Mouse (Mus musculus) CH12.LX (cell line): ENCODE measurements around the gene Rad17.

ENCODE experiments used
- CHD2 ChIP-seq: IDR thresholded peaks from 2 replicates; pipeline ENCODE4 v1.6.1; 2011; ENCODE audit warnings: low read length, improper control_type of control experiment
- E2F4 ChIP-seq: IDR thresholded peaks from 2 replicates; pipeline ENCODE4 v1.6.1; 2011; ENCODE audit warnings: low read depth, low read length, improper control_type of control experiment; ENCODE audit not compliant: insufficient replicate concordance
- RAD21 ChIP-seq: IDR thresholded peaks from 2 replicates; pipeline ENCODE4 v1.6.1; 2011; ENCODE audit warnings: low read depth, mild to moderate bottlenecking, low read length, improper control_type of control experiment, moderate library complexity
- USF1 ChIP-seq: IDR thresholded peaks from 2 replicates; pipeline ENCODE4 v1.6.1; 2014; ENCODE audit warnings: low read depth, mild to moderate bottlenecking, inconsistent platforms, low read length, improper control_type of control experiment

- TF ChIP-seq E2F4 (no peak), CHD2 (no peak), USF1 (no peak), RAD21 (no peak)
These were observed 28.6 kb downstream of the Rad17 start for GRCm38 (mm10) chr13:100622241-100622640.
